Mouse (Mus musculus): ENCODE data around the gene Pdcd1lg2. TPM values are rescaled to one million over a fixed set of nuclear protein-coding genes. Genes with fewer than 3 reads are reported as not detected.

Gene Pdcd1lg2
- polyA plus RNA-seq, 1 experiment from 2014 or later: 0.09 TPM

GRCm38 (mm10) chr19:29518409-29518808 is 107.7 kb downstream of the Pdcd1lg2 start:
- Histone ChIP-seq H3K36me3 (ENCODE audit: inconsistent target) (peaks cover 23% of the 10 kb centered on the region; the same call in 1 of the 2 replicates), H3K27ac (no peak overlapping the region), H3K79me2 (ENCODE audit: inconsistent target) (peaks cover 20% of the 10 kb centered on the region), H3K4me3 (ENCODE audit: inconsistent target) (no peak overlapping the region)
- WGBS (ENCODE audit: missing documents): 93% methylated on average over 7 of the region's 7 CpGs

- Histone ChIP-seq H3K79me2 (ENCODE audit: inconsistent target) (peaks cover 25% of the 10 kb centered on the region), H3K27ac (no peak overlapping the region), H3K4me3 (ENCODE audit: inconsistent target) (no peak overlapping the region), H3K36me3 (ENCODE audit: inconsistent target) (peaks cover 23% of the 10 kb centered on the region; the same call in 1 of the 2 replicates)
- 95% methylated on average over 4 of the region's 4 CpGs for WGBS (ENCODE audit: missing documents)
Observed at GRCm38 (mm10) chr19:29518922-29519321, 108.2 kb downstream of the Pdcd1lg2 start.

Other genes with a start within 250 kb of the Pdcd1lg2 start
- 15.0 to 26.6 TPM (median 24.0 TPM) in 3 replicates for gene Jak2, start 159.1 kb upstream of the Pdcd1lg2 start, polyA plus RNA-seq (2018)
- gene Insl6, start 85.6 kb upstream of the Pdcd1lg2 start, polyA plus RNA-seq (2018): 10.1 to 21.0 TPM (median 14.9 TPM) in 3 replicates
- not detected in 3 replicates for gene Rln1, start 76.2 kb upstream of the Pdcd1lg2 start, polyA plus RNA-seq (2018)
- 65.1 to 163 TPM (median 83.5 TPM) in 3 replicates for gene Plgrkt, start 43.5 kb upstream of the Pdcd1lg2 start, polyA plus RNA-seq (2018)
- gene Cd274, start 43.5 kb upstream of the Pdcd1lg2 start, polyA plus RNA-seq (2018): 44.6 to 125 TPM (median 104 TPM) in 3 replicates
- 11.9 to 21.2 TPM (median 19.1 TPM) in 3 replicates for gene Ric1, start 111.4 kb downstream of the Pdcd1lg2 start, polyA plus RNA-seq (2018)
- 8.3 to 25.2 TPM (median 13.2 TPM) in 3 replicates for gene Ermp1, start 237.5 kb downstream of the Pdcd1lg2 start, polyA plus RNA-seq (2018)

All from macrophage (primary cell).